ENCODE assay signal across 24 mouse cellular contexts in genomic region chr11:65243593-65243992, GRCm38 (mm10). TPM values are rescaled to one million over a fixed set of nuclear protein-coding genes. Genes with fewer than 3 reads are reported as not detected.
DNase-seq lines count a peak whose midpoint lies in the region; ATAC-seq and TF ChIP-seq lines count a peak whose summit lies in the region.
"Had no signal": no experiment of that assay in that cellular context is flagged by ENCODE, and none has a peak within 500 bp of the region (broad histone marks: within the 10 kb centered on the region; RNA-seq: fewer than 3 reads in every experiment).

No protein-coding gene starts in this region.

- peaks cover 35% of the 10 kb centered on the region for H3K4me1 ChIP-seq in heart, embryonic 11.5 days (ENCODE audit: control insufficient read depth, insufficient read depth, low read length)
- peaks cover 28% of the 10 kb centered on the region for H3K4me1 ChIP-seq in heart, embryonic 16.5 days (ENCODE audit: control insufficient read depth, insufficient read depth, low read length)
- H3K4me1 ChIP-seq in lung, postnatal 0 days (ENCODE audit: insufficient read depth, low read depth, low read length): no peaks in the 10 kb centered on the region
- H3K4me1 ChIP-seq in kidney, embryonic 15.5 days: no peaks in the 10 kb centered on the region
- H3K4me1 ChIP-seq: embryonic facial prominence, embryonic 12.5 days; forebrain, embryonic 12.5 days; hindbrain, embryonic 10.5 days; limb, embryonic 15.5 days; liver, embryonic 15.5 days; midbrain, embryonic 10.5 days; stomach, embryonic 15.5 days had no signal

- no peaks in the 10 kb centered on the region for H3K36me3 ChIP-seq in heart, embryonic 11.5 days (ENCODE audit: control insufficient read depth, insufficient read depth, low read length)
- peaks cover 4% of the 10 kb centered on the region for H3K36me3 ChIP-seq in heart, embryonic 16.5 days (ENCODE audit: control insufficient read depth, insufficient read depth)
- H3K36me3 ChIP-seq in myocyte (ENCODE audit: control insufficient read depth, insufficient read depth): no peaks in the 10 kb centered on the region
- H3K36me3 ChIP-seq in lung, postnatal 0 days (ENCODE audit: insufficient read depth, low read length): no peaks in the 10 kb centered on the region
- H3K36me3 ChIP-seq in kidney, embryonic 15.5 days: no peaks in the 10 kb centered on the region
- H3K36me3 ChIP-seq: embryonic facial prominence, embryonic 12.5 days; forebrain, embryonic 12.5 days; hindbrain, embryonic 10.5 days; limb, embryonic 15.5 days; liver, embryonic 15.5 days; midbrain, embryonic 10.5 days; stomach, embryonic 15.5 days had no signal

- no peaks in the 10 kb centered on the region for H3K27me3 ChIP-seq in heart, embryonic 11.5 days (ENCODE audit: control insufficient read depth, insufficient read depth, low read length)
- H3K27me3 ChIP-seq in heart, embryonic 16.5 days (ENCODE audit: control insufficient read depth, insufficient read depth, low read length): no peaks in the 10 kb centered on the region
- H3K27me3 ChIP-seq in myocyte (ENCODE audit: control insufficient read depth, insufficient read depth, insufficient read length): no peaks in the 10 kb centered on the region
- H3K27me3 ChIP-seq in lung, postnatal 0 days (replicated peaks; ENCODE audit: insufficient read depth, low read length): no peaks in the 10 kb centered on the region
- no peaks in the 10 kb centered on the region for H3K27me3 ChIP-seq in kidney, embryonic 15.5 days
- H3K27me3 ChIP-seq: embryonic facial prominence, embryonic 12.5 days; forebrain, embryonic 12.5 days; limb, embryonic 15.5 days; liver, embryonic 15.5 days; stomach, embryonic 15.5 days had no signal

- WGBS in heart, embryonic 11.5 days (ENCODE audit: insufficient replicate concordance): 39% methylated on average over 3 of the region's 3 CpGs
- 35% methylated on average over 3 of the region's 3 CpGs for WGBS in heart, embryonic 16.5 days
- WGBS in lung, postnatal 0 days: 68% methylated on average over 3 of the region's 3 CpGs
- 80% methylated on average over 3 of the region's 3 CpGs for WGBS in kidney, embryonic 15.5 days

- TF ChIP-seq CTCF in lung, postnatal 0 days (IDR thresholded peaks at IDR 0.05): no peak

- H3K4me3 ChIP-seq in heart, embryonic 11.5 days (ENCODE audit: low read depth, low read length): no peak overlapping the region
- H3K4me3 ChIP-seq in heart, embryonic 16.5 days (ENCODE audit: low read length): no peak overlapping the region
- H3K4me3 ChIP-seq in myocyte: no peak overlapping the region
- no peak overlapping the region for H3K4me3 ChIP-seq in lung, postnatal 0 days (ENCODE audit: low read depth, low read length)
- no peak overlapping the region for H3K4me3 ChIP-seq in kidney, embryonic 15.5 days (replicated peaks)
- H3K4me3 ChIP-seq: embryonic facial prominence, embryonic 12.5 days; forebrain, embryonic 12.5 days; hindbrain, embryonic 10.5 days; limb, embryonic 15.5 days; liver, embryonic 15.5 days; midbrain, embryonic 10.5 days; stomach, embryonic 15.5 days had no signal

- no peak overlapping the region for H3K27ac ChIP-seq in heart, embryonic 11.5 days (ENCODE audit: low read depth, low read length)
- H3K27ac ChIP-seq in heart, embryonic 16.5 days (ENCODE audit: low read length): peak overlapping the region; percentile 76
- H3K27ac ChIP-seq in lung, postnatal 0 days (ENCODE audit: low read length): no peak overlapping the region
- H3K27ac ChIP-seq in kidney, embryonic 15.5 days: no peak overlapping the region
- H3K27ac ChIP-seq: embryonic facial prominence, embryonic 12.5 days; forebrain, embryonic 12.5 days; hindbrain, embryonic 10.5 days; kidney, postnatal 0 days; limb, embryonic 15.5 days; liver, embryonic 15.5 days; midbrain, embryonic 10.5 days; stomach, embryonic 15.5 days had no signal

- TF ChIP-seq EP300 in lung, postnatal 0 days (IDR thresholded peaks at IDR 0.05): no peak

- peak; percentile 98 for DNase-seq in heart, adult 11 months
- DNase-seq in heart, adult 9 months (ENCODE audit: low spot score in 2 of 2): peak; percentile 68 to 72
- no peak for DNase-seq in lung, postnatal 0 days (ENCODE audit: low spot score)
- DNase-seq in spleen, postnatal 36 days (ENCODE audit: low spot score in 2 of 2): no peak
- DNase-seq: cerebellum, adult 18-20 months; gastrocnemius, postnatal 25 days; kidney, adult 11 months; left cerebral cortex, postnatal 4 days; right cerebral cortex, adult 18-20 months; right cerebral cortex, postnatal 4 days; thymus, postnatal 36 days had no signal

- no peak overlapping the region for H3K9ac ChIP-seq in heart, embryonic 11.5 days (ENCODE audit: low read depth, low read length)
- H3K9ac ChIP-seq in heart, embryonic 16.5 days (ENCODE audit: low read length): no peak overlapping the region
- H3K9ac ChIP-seq in lung, postnatal 0 days (replicated peaks; ENCODE audit: low read depth): no peak overlapping the region
- no peak overlapping the region for H3K9ac ChIP-seq in kidney, embryonic 15.5 days
- H3K9ac ChIP-seq: embryonic facial prominence, embryonic 12.5 days; forebrain, embryonic 12.5 days; limb, embryonic 15.5 days; liver, embryonic 15.5 days; stomach, embryonic 15.5 days had no signal

- no peak for ATAC-seq in heart, embryonic 11.5 days (replicated peaks; ENCODE audit: insufficient number of reproducible peaks, low FRiP score, low TSS enrichment)
- ATAC-seq in heart, embryonic 16.5 days (replicated peaks; ENCODE audit: extremely low read depth, insufficient read depth, low FRiP score): peak; percentile 18; the same call in 1 of the 2 replicates
- no peak for ATAC-seq in lung, postnatal 0 days
- ATAC-seq in kidney, embryonic 15.5 days (replicated peaks; ENCODE audit: low FRiP score): no peak
- ATAC-seq: midbrain, embryonic 16.5 days had no signal

- no peaks in the 10 kb centered on the region for H3K79me2 ChIP-seq in myocyte (ENCODE audit: control insufficient read depth, insufficient read depth)

- no peak overlapping the region for H3ac ChIP-seq in myocyte (ENCODE audit: control insufficient read depth, insufficient read length)

- no peaks in the 10 kb centered on the region for H3K9me3 ChIP-seq in heart, embryonic 11.5 days (replicated peaks; ENCODE audit: control insufficient read depth, low read length)
- H3K9me3 ChIP-seq in heart, embryonic 16.5 days (replicated peaks; ENCODE audit: control insufficient read depth, low read length): no peaks in the 10 kb centered on the region
- H3K9me3 ChIP-seq in lung, postnatal 0 days (ENCODE audit: low read length): no peaks in the 10 kb centered on the region
- no peaks in the 10 kb centered on the region for H3K9me3 ChIP-seq in kidney, embryonic 15.5 days (replicated peaks)
- H3K9me3 ChIP-seq: embryonic facial prominence, embryonic 12.5 days; forebrain, embryonic 12.5 days; hindbrain, embryonic 10.5 days; limb, embryonic 15.5 days; liver, embryonic 15.5 days; midbrain, embryonic 10.5 days; stomach, embryonic 15.5 days had no signal

- TF ChIP-seq POLR2A in myocyte (IDR thresholded peaks at IDR 0.05; ENCODE audit: insufficient read length, low read depth): no peak

- no peak overlapping the region for H3K4me2 ChIP-seq in heart, embryonic 11.5 days
- H3K4me2 ChIP-seq in heart, embryonic 16.5 days (ENCODE audit: low read depth, low read length): 0 out of 2 replicates have a peak overlapping the region, but pooled peaks have one; percentile 10
- peak overlapping the region; percentile 19 for H3K4me2 ChIP-seq in myocyte (ENCODE audit: low read depth)
- H3K4me2 ChIP-seq in lung, postnatal 0 days (replicated peaks; ENCODE audit: low read depth, low read length): no peak overlapping the region
- H3K4me2 ChIP-seq in kidney, embryonic 15.5 days: no peak overlapping the region
- H3K4me2 ChIP-seq: embryonic facial prominence, embryonic 12.5 days; forebrain, embryonic 12.5 days; limb, embryonic 15.5 days; liver, embryonic 15.5 days; stomach, embryonic 15.5 days had no signal

TF ChIP-seq in myocyte, 11 proteins besides CTCF, POLR2A, EP300 and RAD21:
- TF ChIP-seq POLR2AphosphoS2 (IDR thresholded peaks at IDR 0.05; ENCODE audit: insufficient read length, low read depth): no peak
- TF ChIP-seq TCF3 (IDR thresholded peaks at IDR 0.05; ENCODE audit: insufficient read length, low read depth): no peak
- TF ChIP-seq MYOG (IDR thresholded peaks at IDR 0.05; ENCODE audit: control insufficient read depth in 1 of 3, insufficient read depth in 1 of 3, insufficient read length in 2 of 3, low read depth in 2 of 3): no peak
- TF ChIP-seq E2F4 (IDR thresholded peaks at IDR 0.05; ENCODE audit: insufficient read depth): no peak
- TF ChIP-seq REST (IDR thresholded peaks at IDR 0.05; ENCODE audit: insufficient read depth, insufficient read length): no peak
- no peak for TF ChIP-seq TCF12 (IDR thresholded peaks at IDR 0.05; ENCODE audit: insufficient read depth, poor library complexity, severe bottlenecking)
- TF ChIP-seq SRF (IDR thresholded peaks at IDR 0.05; ENCODE audit: control insufficient read depth, insufficient read length, low read depth): no peak
- no peak for TF ChIP-seq MYOD1 (IDR thresholded peaks at IDR 0.05; ENCODE audit: control insufficient read depth in 1 of 3, insufficient read length in 2 of 3, low read depth in 2 of 3)
- TF ChIP-seq USF1 (IDR thresholded peaks at IDR 0.05; ENCODE audit: low read depth): no peak
- TF ChIP-seq MAX (IDR thresholded peaks at IDR 0.05; ENCODE audit: low read depth): no peak
- TF ChIP-seq CEBPB (IDR thresholded peaks at IDR 0.05; ENCODE audit: insufficient read depth, poor library complexity, severe bottlenecking): no peak

RNA-seq across cellular contexts. Expression of gene Myocd, which starts 26.2 kb away (rescaled TPM):
- polyA plus RNA-seq in heart, embryonic 11.5 days (2014; fragmentation: Nextera tagmentation; extraction: Ambion mirVana): 66.4 and 66.5 TPM in 2 replicates
- polyA plus RNA-seq in heart, embryonic 16.5 days (2015; fragmentation: Nextera tagmentation; extraction: Ambion mirVana): 52.5 and 60.5 TPM in 2 replicates
- polyA plus RNA-seq in myocyte (2012; fragmentation: generic; extraction: Trizol): 0.04 TPM
- 3.0 and 3.7 TPM in 2 replicates for polyA plus RNA-seq in lung, postnatal 0 days (2015; fragmentation: Nextera tagmentation; extraction: Ambion mirVana)
- polyA plus RNA-seq in kidney, embryonic 15.5 days (2015; fragmentation: Nextera tagmentation; extraction: Ambion mirVana): 4.5 and 12.4 TPM in 2 replicates

Comparison
In these comparisons a context has a peak if more than half of its experiments do, and no peak if none do; other contexts are left out.
1. H3K4me2 ChIP-seq: peak in heart, embryonic 16.5 days (single experiment) and myocyte (single experiment); none in heart, embryonic 11.5 days (single experiment), lung, postnatal 0 days (single experiment) and kidney, embryonic 15.5 days (single experiment).
2. DNase-seq: peak in heart, adult 11 months (single experiment) and heart, adult 9 months (2 of 2); none in lung, postnatal 0 days (single experiment) and spleen, postnatal 36 days (0 of 2).